Comparison of ENCODE assay signal across 8 mouse cellular contexts in the genomic region with DNA sequence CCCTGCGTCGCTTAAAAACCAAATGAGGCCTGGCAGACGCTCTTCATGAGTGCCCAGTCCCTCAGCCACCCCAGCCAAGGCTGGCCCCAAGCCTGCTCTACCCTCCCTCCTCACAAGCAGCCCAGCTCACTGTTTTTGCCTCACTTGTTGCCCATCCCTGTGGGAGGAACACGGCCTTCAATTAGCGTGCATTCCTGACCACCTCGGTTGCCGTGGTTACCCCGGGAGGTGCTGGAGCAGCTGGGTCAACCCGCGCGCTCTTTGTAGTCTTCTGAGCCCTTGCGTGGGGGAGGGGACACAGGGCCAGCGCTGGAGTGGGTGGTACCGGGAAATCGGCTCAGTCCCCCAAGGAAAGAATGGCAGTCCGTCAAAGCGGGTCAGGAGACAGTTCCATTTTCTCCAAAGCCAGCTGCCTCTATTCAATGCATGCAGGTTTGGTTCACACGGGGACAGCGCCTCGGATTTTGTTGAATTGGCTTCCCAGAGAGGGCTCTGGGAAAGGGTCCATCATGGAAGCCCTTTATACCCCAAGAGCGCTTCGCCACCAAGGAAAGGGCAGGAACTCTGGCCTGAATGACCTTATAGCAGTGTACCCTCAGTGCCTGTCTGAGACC. TPM values are rescaled to one million over a fixed set of nuclear protein-coding genes. Genes with fewer than 3 reads are reported as not detected.
DNase-seq lines count a peak whose midpoint lies in the region.

No protein-coding gene starts in this region.

- DNase-seq in gastrocnemius, postnatal 10 days = peak; percentile 14
- DNase-seq in gastrocnemius, postnatal 25 days = no peak
- DNase-seq in cerebellum, postnatal 4 days (ENCODE audit: low spot score in 2 of 2) = peak; percentile 50 to 78
- peak; percentile 20 to 31 for DNase-seq in heart, postnatal 10 days
- DNase-seq in layer of hippocampus, adult 18-20 months (ENCODE audit: low spot score in 2 of 2) = peak; percentile 65 to 80
- peak; percentile 10 for DNase-seq in lung, postnatal 25 days (ENCODE audit: low spot score)
- DNase-seq in right cerebral cortex, adult 18-20 months = peak; percentile 73
- DNase-seq in spleen, postnatal 10 days (ENCODE audit: low spot score in 2 of 2) = no peak

- intact Hi-C loops in heart, postnatal 10 days (cut with DNase I) = no loop called here

RNA-seq across cellular contexts. Expression of gene Ildr2, which starts 28.8 kb away (rescaled TPM):
- 1 to 10 TPM; 2.6 to 3.4 TPM for total RNA-seq in gastrocnemius, postnatal 10 days (2021)
- total RNA-seq in gastrocnemius, postnatal 25 days (2021) = 1 to 10 TPM; 1.4 to 3.1 TPM
- 1 to 10 TPM; 3.8 to 4.6 TPM for total RNA-seq in heart, postnatal 10 days (2021)
- total RNA-seq in layer of hippocampus, adult 18-20 months (2021) = 10 to 100 TPM; 70.4 to 71.6 TPM

RNA-seq across cellular contexts. Expression of gene Mael, which starts 44.2 kb away (rescaled TPM):
- not detected for total RNA-seq in gastrocnemius, postnatal 10 days (2021)
- total RNA-seq in gastrocnemius, postnatal 25 days (2021) = not detected
- not detected for total RNA-seq in heart, postnatal 10 days (2021)
- not detected for total RNA-seq in layer of hippocampus, adult 18-20 months (2021)

Comparison
In these comparisons a context has a peak if more than half of its experiments do, and no peak if none do; other contexts are left out.
1. DNase-seq: peak in gastrocnemius, postnatal 10 days (single experiment), cerebellum, postnatal 4 days (2 of 2), heart, postnatal 10 days (2 of 2), layer of hippocampus, adult 18-20 months (2 of 2), lung, postnatal 25 days (single experiment) and right cerebral cortex, adult 18-20 months (single experiment); none in gastrocnemius, postnatal 25 days (single experiment) and spleen, postnatal 10 days (0 of 2).
2. RNA of gene Ildr2, which starts 28.8 kb away (total RNA-seq): 70.4 to 71.6 TPM in layer of hippocampus, adult 18-20 months; 3.8 to 4.6 TPM in heart, postnatal 10 days, 2.6 to 3.4 TPM in gastrocnemius, postnatal 10 days and 1.4 to 3.1 TPM in gastrocnemius, postnatal 25 days; every median in the first group is over 10 times any median in the second.